Mouse (Mus musculus): ENCODE data around the gene Ptma. TPM values are rescaled to one million over a fixed set of nuclear protein-coding genes. Genes with fewer than 3 reads are reported as not detected.
A peak's percentile ranks its signal among the peaks of the same experiment; 100 is the strongest.

Ptma gene
- polyA plus RNA-seq, 1 experiment from 2014 or later: 1,639 TPM

GRCm38 (mm10) chr1:86524619-86525498 is 1.7 kb upstream of the Ptma start:
- Histone ChIP-seq H3K36me3 (peaks cover 25% of the 10 kb centered on the region), H3K4me1 (peaks cover 56% of the 10 kb centered on the region), H3K27ac (peak overlapping the region; percentile 98)

DNA sequence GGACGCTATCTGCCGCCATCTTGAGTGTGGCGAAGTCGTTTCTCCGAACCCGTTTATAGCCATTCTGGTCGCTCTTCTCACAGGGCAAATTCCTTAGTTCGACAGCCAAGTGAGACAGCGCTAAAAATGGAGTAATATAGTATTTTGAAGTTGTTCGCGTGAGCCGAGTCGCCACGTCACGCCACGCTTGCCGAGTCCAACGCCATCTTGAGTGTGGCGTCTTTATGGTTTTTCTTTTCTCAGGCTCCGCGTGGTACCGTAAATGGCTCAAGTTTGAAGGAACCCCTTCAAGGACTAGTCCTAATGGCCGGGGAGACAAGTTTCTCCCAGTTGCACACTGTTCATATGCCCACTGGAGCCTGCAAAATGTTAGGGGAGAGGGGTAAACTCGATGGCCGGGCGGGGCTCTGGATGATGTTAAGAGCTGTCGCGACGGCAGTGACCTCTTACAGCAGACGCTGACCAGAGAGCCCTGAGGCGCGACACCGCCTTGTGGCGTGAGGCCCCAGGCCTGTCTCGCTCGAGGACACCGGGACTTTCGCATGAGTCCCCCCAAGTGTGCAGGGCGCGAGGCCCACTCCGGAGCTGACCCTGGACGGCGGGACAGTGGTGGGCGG is 919 bp upstream of the Ptma start:
- Histone ChIP-seq H3K27ac (peak overlapping the region; percentile 98), H3K4me2 (peak overlapping the region; percentile 93), H3K9me3 (replicated peaks) (no peaks in the 10 kb centered on the region), H3K36me3 (peaks cover 27% of the 10 kb centered on the region), H3K4me1 (peaks cover 51% of the 10 kb centered on the region), H3K4me3 (peak overlapping the region; percentile 89), H3K9ac (peak overlapping the region; percentile 100), H3K27me3 (replicated peaks) (no peaks in the 10 kb centered on the region)
- under 1% methylated on average over 44 of the region's 44 CpGs for WGBS (ENCODE audit: insufficient replicate concordance)
- ATAC-seq: no peak

More at GRCm38 (mm10) chr1:86524619-86525498, 1.7 kb upstream of the Ptma start:
- Histone ChIP-seq H3K9me3 (replicated peaks) (no peaks in the 10 kb centered on the region), H3K9ac (peak overlapping the region; percentile 100), H3K4me2 (peak overlapping the region; percentile 93), H3K4me3 (peak overlapping the region; percentile 89), H3K27me3 (replicated peaks) (no peaks in the 10 kb centered on the region)
- 3% methylated on average over 53 of the region's 53 CpGs for WGBS (ENCODE audit: insufficient replicate concordance)
- peak; percentile 64 for ATAC-seq

- Histone ChIP-seq H3K4me1 (peaks cover 63% of the 10 kb centered on the region), H3K27me3 (replicated peaks) (no peaks in the 10 kb centered on the region), H3K9ac (peak overlapping the region; percentile 100), H3K36me3 (peaks cover 37% of the 10 kb centered on the region), H3K9me3 (replicated peaks) (no peaks in the 10 kb centered on the region), H3K4me3 (peak overlapping the region; percentile 89), H3K27ac (peak overlapping the region; percentile 98), H3K4me2 (peak overlapping the region; percentile 93)
- WGBS (ENCODE audit: insufficient replicate concordance): under 1% methylated on average over 111 of the region's 111 CpGs
- ATAC-seq: no peak
Observed at GRCm38 (mm10) chr1:86526789-86527598, 468 bp downstream of the Ptma start.

DNA sequence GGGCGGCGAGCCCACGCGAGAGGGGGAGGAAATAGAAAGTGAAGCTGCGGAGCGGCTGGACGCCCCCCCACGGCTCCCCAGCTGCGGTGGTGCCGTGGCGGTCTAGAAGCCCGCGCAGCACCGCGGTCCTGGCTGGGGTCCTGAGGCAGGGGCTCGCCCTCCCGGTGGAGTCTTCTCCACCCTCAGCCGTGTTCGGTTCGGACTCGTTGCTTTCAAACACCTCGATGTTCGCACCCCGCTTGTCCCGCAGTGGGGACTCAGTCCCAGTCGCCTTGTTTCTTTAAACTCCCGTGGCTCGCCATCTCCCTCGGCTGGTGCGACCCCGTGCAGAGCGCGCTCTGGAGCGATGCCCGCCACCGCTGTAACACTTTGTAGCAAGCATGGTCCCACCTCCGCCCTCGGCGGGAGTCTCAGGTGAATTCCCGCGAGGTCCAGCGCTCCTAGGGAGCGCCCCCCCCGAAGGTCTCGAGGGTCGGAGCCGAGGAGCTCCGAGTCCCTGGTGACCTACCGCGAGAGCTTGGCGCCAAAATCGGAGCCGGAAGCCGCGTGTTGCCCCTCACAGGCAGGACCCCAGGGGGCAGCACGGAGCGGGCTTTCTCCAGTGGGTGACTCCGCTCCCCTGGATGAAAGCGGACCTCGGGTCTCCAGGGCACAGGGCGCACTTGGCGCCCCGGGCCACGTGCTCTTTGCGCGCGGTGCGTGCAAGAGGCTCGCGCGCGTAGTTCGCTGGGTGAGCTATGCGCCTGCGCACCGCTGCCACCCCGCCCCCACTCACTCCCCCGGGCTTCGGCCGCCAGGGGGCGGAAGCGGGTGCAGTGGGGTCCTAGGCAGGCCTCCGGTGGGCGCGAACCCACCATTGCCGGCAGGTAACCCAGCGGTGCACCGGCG is 1.3 kb downstream of the Ptma start:
- Histone ChIP-seq H3K9me3 (replicated peaks) (no peaks in the 10 kb centered on the region), H3K27me3 (replicated peaks) (no peaks in the 10 kb centered on the region), H3K36me3 (peaks cover 37% of the 10 kb centered on the region), H3K9ac (peak overlapping the region; percentile 100), H3K4me2 (peak overlapping the region; percentile 93), H3K4me3 (peak overlapping the region; percentile 89), H3K27ac (peak overlapping the region; percentile 98), H3K4me1 (peaks cover 64% of the 10 kb centered on the region)
- peak; percentile 10 for ATAC-seq
- WGBS (ENCODE audit: insufficient replicate concordance): under 1% methylated on average over 87 of the region's 89 CpGs

- H3K4me1 ChIP-seq: peaks cover 56% of the 10 kb centered on the region
- H3K4me3 ChIP-seq: peak overlapping the region; percentile 89
- 1% methylated on average over 15 of the region's 15 CpGs for WGBS (ENCODE audit: insufficient replicate concordance)
- peaks cover 44% of the 10 kb centered on the region for H3K36me3 ChIP-seq
- H3K9me3 ChIP-seq (replicated peaks): no peaks in the 10 kb centered on the region
- H3K9ac ChIP-seq: peak overlapping the region; percentile 100
- H3K4me2 ChIP-seq: peak overlapping the region; percentile 93
- no peak for ATAC-seq
- H3K27me3 ChIP-seq (replicated peaks): no peaks in the 10 kb centered on the region
- peak overlapping the region; percentile 98 for H3K27ac ChIP-seq
Observed at GRCm38 (mm10) chr1:86528571-86529180, 2.1 kb downstream of the Ptma start.

GRCm38 (mm10) chr1:86529590-86529989 is 3.1 kb downstream of the Ptma start:
- H3K9me3 ChIP-seq (replicated peaks): no peaks in the 10 kb centered on the region
- 48% methylated on average over 4 of the region's 4 CpGs for whole genome bisulfite sequencing (ENCODE audit: insufficient replicate concordance)
- peak overlapping the region; percentile 93 for H3K4me2 ChIP-seq
- H3K27me3 ChIP-seq (replicated peaks): no peaks in the 10 kb centered on the region
- H3K4me1 ChIP-seq: peaks cover 47% of the 10 kb centered on the region
- peak overlapping the region; percentile 100 for H3K9ac ChIP-seq
- no peak for ATAC-seq
- peak overlapping the region; percentile 89 for H3K4me3 ChIP-seq
- peak overlapping the region; percentile 98 for H3K27ac ChIP-seq
- peaks cover 46% of the 10 kb centered on the region for H3K36me3 ChIP-seq

DNA sequence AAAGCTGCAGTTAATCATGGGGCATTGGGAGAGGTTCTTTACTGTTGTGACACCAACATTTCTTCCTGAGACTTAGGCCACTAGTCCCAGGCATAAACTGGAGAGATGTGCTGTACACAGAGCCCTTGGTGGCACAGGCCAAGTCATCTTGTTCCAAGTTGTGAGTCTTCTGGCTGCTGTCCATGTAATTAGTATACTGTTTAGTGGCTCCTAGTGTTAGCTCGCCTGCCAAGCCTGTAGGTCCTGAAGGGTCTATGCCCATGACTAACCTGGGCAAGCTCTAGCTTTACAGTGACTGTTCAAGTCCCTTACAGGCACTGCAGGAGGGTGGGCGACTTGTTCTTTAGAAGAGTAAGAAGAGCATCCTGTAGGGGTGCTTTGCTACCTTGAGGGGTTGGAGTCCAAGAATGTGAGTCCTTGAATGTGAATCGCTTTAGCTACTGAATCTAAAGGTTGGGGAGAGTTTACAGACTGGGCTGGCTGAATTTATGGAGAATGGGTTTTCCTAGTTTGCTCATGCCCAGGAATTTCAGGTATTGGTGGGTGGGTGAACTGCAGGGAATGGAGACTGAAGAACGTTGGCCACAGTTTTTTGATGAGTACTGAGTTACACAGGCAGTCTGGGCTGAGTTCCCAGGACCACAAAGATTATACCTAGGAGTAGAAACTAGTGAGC is 4.5 kb downstream of the Ptma start:
- H3K9ac ChIP-seq: peak overlapping the region; percentile 33
- peaks cover 37% of the 10 kb centered on the region for H3K4me1 ChIP-seq
- peaks cover 46% of the 10 kb centered on the region for H3K36me3 ChIP-seq
- no peaks in the 10 kb centered on the region for H3K27me3 ChIP-seq (replicated peaks)
- 31% methylated on average over 4 of the region's 4 CpGs for WGBS (ENCODE audit: insufficient replicate concordance)
- ATAC-seq: no peak
- H3K4me2 ChIP-seq: peak overlapping the region; percentile 23
- H3K9me3 ChIP-seq (replicated peaks): no peaks in the 10 kb centered on the region
- H3K27ac ChIP-seq: peak overlapping the region; percentile 73
- no peak overlapping the region for H3K4me3 ChIP-seq

DNA sequence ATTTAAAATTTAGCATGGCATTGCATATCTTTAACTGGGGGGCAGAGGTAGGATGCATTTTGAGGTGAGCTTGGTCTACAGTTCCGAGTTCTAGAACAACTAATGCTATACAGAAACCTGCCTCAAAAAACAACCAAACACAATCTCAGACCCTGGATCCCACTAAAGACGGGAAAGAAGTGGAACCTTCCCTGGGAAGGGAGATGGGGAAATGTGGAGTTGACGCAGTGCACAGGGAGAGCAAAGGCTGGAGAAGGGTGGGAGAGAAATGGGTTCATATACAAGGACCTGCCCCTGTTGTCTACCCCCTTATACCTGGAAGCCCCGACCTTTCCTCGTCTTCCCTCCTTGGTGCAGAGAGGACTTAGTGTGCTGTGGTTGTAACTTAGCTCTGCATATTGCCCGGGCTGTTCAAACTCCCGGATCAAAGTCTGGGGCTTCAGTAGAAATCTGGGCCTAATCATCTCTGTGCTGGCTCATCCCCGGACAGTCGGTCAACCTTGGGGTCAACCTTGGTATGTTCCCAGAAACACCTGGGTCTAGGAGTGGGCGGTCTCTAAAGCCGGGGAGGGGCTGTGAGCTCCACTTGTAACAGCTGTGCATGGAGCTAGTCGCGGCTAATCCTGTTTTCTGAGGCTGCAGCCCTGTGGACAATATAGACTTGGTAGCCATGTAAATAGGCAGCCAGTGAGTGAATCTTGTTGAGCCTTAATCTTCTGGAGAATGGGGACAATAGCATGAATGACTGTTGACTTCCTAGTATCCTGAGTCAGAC is 5.2 kb downstream of the Ptma start:
- Histone ChIP-seq H3K27ac (peak overlapping the region; percentile 73), H3K9ac (no peak overlapping the region), H3K4me1 (peaks cover 37% of the 10 kb centered on the region), H3K27me3 (replicated peaks) (no peaks in the 10 kb centered on the region), H3K4me3 (no peak overlapping the region), H3K36me3 (peaks cover 46% of the 10 kb centered on the region), H3K9me3 (replicated peaks) (no peaks in the 10 kb centered on the region), H3K4me2 (peak overlapping the region; percentile 15)
- ATAC-seq: peak; percentile 14
- 9% methylated on average over 13 of the region's 13 CpGs for WGBS (ENCODE audit: insufficient replicate concordance)

GRCm38 (mm10) chr1:86532362-86533051 is 6.0 kb downstream of the Ptma start:
- peak overlapping the region; percentile 73 for H3K27ac ChIP-seq
- 26% methylated on average over 11 of the region's 11 CpGs for WGBS (ENCODE audit: insufficient replicate concordance)
- no peak overlapping the region for H3K9ac ChIP-seq
- ATAC-seq: peak; percentile 60
- H3K9me3 ChIP-seq (replicated peaks): no peaks in the 10 kb centered on the region
- H3K27me3 ChIP-seq (replicated peaks): no peaks in the 10 kb centered on the region
- H3K4me2 ChIP-seq: peak overlapping the region; percentile 15
- H3K36me3 ChIP-seq: peaks cover 43% of the 10 kb centered on the region
- H3K4me3 ChIP-seq: no peak overlapping the region
- H3K4me1 ChIP-seq: peaks cover 37% of the 10 kb centered on the region

Measured in liver, embryonic 12.5 days (tissue).